Mouse (Mus musculus): ENCODE data around the gene Psors1c2.

The Psors1c2 gene

GRCm38 (mm10) chr17:35516652-35517500 lies 16.1 kb upstream of the Psors1c2 start, which contains the start of the genes Tcf19 and Cchcr1:
Tcf19 (minus strand) TSS chr17:35516824.
Cchcr1 (plus strand) TSS chr17:35517100.
- DNase-seq (ENCODE audit: low read depth in 2 of 2, low spot score in 2 of 2) = peak; percentile 79 to 80

GRCm38 (mm10) chr17:35517526-35517925 lies 15.5 kb upstream of the Psors1c2 start:
- no peak for DNase-seq (ENCODE audit: low read depth in 2 of 2, low spot score in 2 of 2)

GRCm38 (mm10) chr17:35524354-35524753 lies 8.6 kb upstream of the Psors1c2 start:
- no peak for DNase-seq (ENCODE audit: low read depth in 2 of 2, low spot score in 2 of 2)

- no peak for DNase-seq (ENCODE audit: low read depth in 2 of 2, low spot score in 2 of 2)
These were observed 6.4 kb upstream of the Psors1c2 start for GRCm38 (mm10) chr17:35526644-35527043.

GRCm38 (mm10) chr17:35532360-35532759 lies 641 bp upstream of the Psors1c2 start:
- DNase-seq (ENCODE audit: low read depth in 2 of 2, low spot score in 2 of 2) = no peak

GRCm38 (mm10) chr17:35534343-35534742 lies 1.3 kb downstream of the Psors1c2 start:
- DNase-seq (ENCODE audit: low read depth in 2 of 2, low spot score in 2 of 2) = peak; percentile 49 to 74

- no peak for DNase-seq (ENCODE audit: low read depth in 2 of 2, low spot score in 2 of 2)
These were observed 4.4 kb downstream of the Psors1c2 start for GRCm38 (mm10) chr17:35537421-35537820.

- DNase-seq (ENCODE audit: low read depth in 2 of 2, low spot score in 2 of 2) = no peak
These were observed 5.5 kb downstream of the Psors1c2 start for GRCm38 (mm10) chr17:35538476-35538875.

- no peak for DNase-seq (ENCODE audit: low read depth in 2 of 2, low spot score in 2 of 2)
These were observed 6.5 kb downstream of the Psors1c2 start for GRCm38 (mm10) chr17:35539540-35539939.

- DNase-seq (ENCODE audit: low read depth in 2 of 2, low spot score in 2 of 2) = no peak
These were observed 9.9 kb downstream of the Psors1c2 start for GRCm38 (mm10) chr17:35542761-35543411.

GRCm38 (mm10) chr17:35543412-35543861 lies 10.4 kb downstream of the Psors1c2 start:
- DNase-seq (ENCODE audit: low read depth in 2 of 2, low spot score in 2 of 2) = no peak

GRCm38 (mm10) chr17:35544001-35544400 lies 11.0 kb downstream of the Psors1c2 start:
- DNase-seq (ENCODE audit: low read depth in 2 of 2, low spot score in 2 of 2) = no peak

GRCm38 (mm10) chr17:35544680-35545079 lies 11.7 kb downstream of the Psors1c2 start:
- peak; percentile 41 to 50 for DNase-seq (ENCODE audit: low read depth in 2 of 2, low spot score in 2 of 2)

GRCm38 (mm10) chr17:35547465-35547864 lies 14.5 kb downstream of the Psors1c2 start:
- no peak for DNase-seq (ENCODE audit: low read depth in 2 of 2, low spot score in 2 of 2)

- no peak for DNase-seq (ENCODE audit: low read depth in 2 of 2, low spot score in 2 of 2)
These were observed 15.6 kb downstream of the Psors1c2 start for GRCm38 (mm10) chr17:35548636-35549035.

- no peak for DNase-seq (ENCODE audit: low read depth in 2 of 2, low spot score in 2 of 2)
These were observed 16.6 kb downstream of the Psors1c2 start for GRCm38 (mm10) chr17:35549437-35550142.

- DNase-seq (ENCODE audit: low read depth in 2 of 2, low spot score in 2 of 2) = no peak
These were observed 17.1 kb downstream of the Psors1c2 start for GRCm38 (mm10) chr17:35550143-35550494.

GRCm38 (mm10) chr17:35550871-35551270 lies 17.9 kb downstream of the Psors1c2 start:
- no peak for DNase-seq (ENCODE audit: low read depth in 2 of 2, low spot score in 2 of 2)

- no peak for DNase-seq (ENCODE audit: low read depth in 2 of 2, low spot score in 2 of 2)
These were observed 18.9 kb downstream of the Psors1c2 start, which contains the start of gene Cdsn for GRCm38 (mm10) chr17:35551881-35552414. Cdsn (plus strand) TSS chr17:35552128.

GRCm38 (mm10) chr17:35554321-35554720 lies 21.3 kb downstream of the Psors1c2 start:
- DNase-seq (ENCODE audit: low read depth in 2 of 2, low spot score in 2 of 2) = no peak

- no peak for DNase-seq (ENCODE audit: low read depth in 2 of 2, low spot score in 2 of 2)
These were observed 21.9 kb downstream of the Psors1c2 start for GRCm38 (mm10) chr17:35554761-35555397.

Measured in CD8-positive naive resting alpha-beta T cell, adult 2 months (primary cell).